Mouse (Mus musculus) layer of hippocampus, adult 18-20 months (tissue): ENCODE data around the gene Hint1. TPM values are rescaled to one million over a fixed set of nuclear protein-coding genes. Genes with fewer than 3 reads are reported as not detected.

Source experiments
- total RNA-seq, 2 experiments: library from RNA; stranded (reverse); gene quantifications; 2 replicates each; pipeline ENCODE4 v1.2.3; 2021

Gene Hint1
- total RNA-seq, 2 experiments from 2014 or later: 265 to 272 TPM

Other genes starting within 250 kb of the Hint1 start
- gene Cdc42se2, start 78.7 kb upstream of the Hint1 start, total RNA-seq: 100 to 1,000 TPM; 135 to 144 TPM
- 10 to 100 TPM; 29.5 to 35.5 TPM for gene Lyrm7, start 5.5 kb upstream of the Hint1 start, total RNA-seq
- 1 to 10 TPM; 4.7 to 5.8 TPM for gene Gpx3, start 36.1 kb downstream of the Hint1 start, total RNA-seq
- 10 to 100 TPM; 35.2 to 39.0 TPM for gene Tnip1, start 96.5 kb downstream of the Hint1 start, total RNA-seq
- 10 to 100 TPM; 89.8 to 97.0 TPM for gene Anxa6, start 167.1 kb downstream of the Hint1 start, total RNA-seq
- gene Ccdc69, start 211.7 kb downstream of the Hint1 start, total RNA-seq: under 1 TPM in 1 of 2 experiments, not detected in 1; 0.54 TPM
- 10 to 100 TPM; 30.7 to 32.3 TPM for gene Gm2a, start 231.7 kb downstream of the Hint1 start, total RNA-seq